Mouse (Mus musculus) midbrain, embryonic 16.5 days (tissue): ENCODE measurements around the gene Atp6ap1. TPM values are rescaled to one million over a fixed set of nuclear protein-coding genes. Genes with fewer than 3 reads are reported as not detected.

Experiments
- ATAC-seq: fragments of 200-750 bp; cut with Nextera tagmentation; 2 replicates; pipeline ENCODE4 v1.8.0; 2017; ENCODE audit warnings: moderate TSS enrichment
- H3K27ac ChIP-seq: fragments of 300-500 bp; sonication (generic); 2 replicates; pipeline ENCODE4 v1.5.1; 2014; ENCODE audit warnings: mild to moderate bottlenecking, low read length, mixed read lengths
- H3K27me3 ChIP-seq: fragments of 300-500 bp; sonication (generic); 2 replicates; pipeline ENCODE4 v1.6.1; 2014; ENCODE audit warnings: low read depth, low read length, mixed read lengths; ENCODE audit not compliant: control insufficient read depth, insufficient read depth
- H3K36me3 ChIP-seq: fragments of 300-500 bp; sonication (generic); 2 replicates; pipeline ENCODE4 v1.6.1; 2014; ENCODE audit warnings: mild to moderate bottlenecking, low read length, moderate library complexity, mixed read lengths; ENCODE audit not compliant: control insufficient read depth, insufficient read depth
- H3K4me1 ChIP-seq: fragments of 300-500 bp; sonication (generic); 2 replicates; pipeline ENCODE4 v1.6.1; 2014; ENCODE audit warnings: mild to moderate bottlenecking, low read length, mixed read lengths; ENCODE audit not compliant: control insufficient read depth, insufficient read depth
- H3K4me2 ChIP-seq: fragments of 300-500 bp; sonication (generic); 2 replicates; pipeline ENCODE4 v1.6.1; 2014; ENCODE audit warnings: mild to moderate bottlenecking, low read length, mixed read lengths
- H3K4me3 ChIP-seq: fragments of 300-500 bp; sonication (generic); 2 replicates; pipeline ENCODE4 v1.5.1; 2014; ENCODE audit warnings: low read depth, mild to moderate bottlenecking, low read length, moderate library complexity, mixed read lengths
- H3K9ac ChIP-seq: fragments of 300-500 bp; sonication (generic); 2 replicates; pipeline ENCODE4 v1.6.1; 2014; ENCODE audit warnings: low read depth, low read length, mixed read lengths
- H3K9me3 ChIP-seq: fragments of 300-500 bp; sonication (generic); replicated peaks from 2 replicates; pipeline ENCODE4 v1.6.1; 2014; ENCODE audit warnings: mild to moderate bottlenecking, low read length, mixed read lengths; ENCODE audit not compliant: control insufficient read depth, poor library complexity, severe bottlenecking
- WGBS: fragments of 180-500 bp; shearing (Covaris S2); extraction: QIAGEN DNeasy Blood & Tissue Kit; methylation state at CpG from one replicate; pipeline ENCODE4 v1.1.7; 2014; 5-methylcytosine and 5-hydroxymethylcytosine counted together
- polyA plus RNA-seq: library from polyadenylated mRNA; unstranded; fragments of >200 nt; fragmentation: Nextera tagmentation; extraction: Ambion mirVana; gene quantifications from 2 replicates; pipeline ENCODE4 v1.2.1, GENCODE M21; 2015

Atp6ap1 gene
- polyA plus RNA-seq = 317 and 348 TPM in 2 replicates

DNA sequence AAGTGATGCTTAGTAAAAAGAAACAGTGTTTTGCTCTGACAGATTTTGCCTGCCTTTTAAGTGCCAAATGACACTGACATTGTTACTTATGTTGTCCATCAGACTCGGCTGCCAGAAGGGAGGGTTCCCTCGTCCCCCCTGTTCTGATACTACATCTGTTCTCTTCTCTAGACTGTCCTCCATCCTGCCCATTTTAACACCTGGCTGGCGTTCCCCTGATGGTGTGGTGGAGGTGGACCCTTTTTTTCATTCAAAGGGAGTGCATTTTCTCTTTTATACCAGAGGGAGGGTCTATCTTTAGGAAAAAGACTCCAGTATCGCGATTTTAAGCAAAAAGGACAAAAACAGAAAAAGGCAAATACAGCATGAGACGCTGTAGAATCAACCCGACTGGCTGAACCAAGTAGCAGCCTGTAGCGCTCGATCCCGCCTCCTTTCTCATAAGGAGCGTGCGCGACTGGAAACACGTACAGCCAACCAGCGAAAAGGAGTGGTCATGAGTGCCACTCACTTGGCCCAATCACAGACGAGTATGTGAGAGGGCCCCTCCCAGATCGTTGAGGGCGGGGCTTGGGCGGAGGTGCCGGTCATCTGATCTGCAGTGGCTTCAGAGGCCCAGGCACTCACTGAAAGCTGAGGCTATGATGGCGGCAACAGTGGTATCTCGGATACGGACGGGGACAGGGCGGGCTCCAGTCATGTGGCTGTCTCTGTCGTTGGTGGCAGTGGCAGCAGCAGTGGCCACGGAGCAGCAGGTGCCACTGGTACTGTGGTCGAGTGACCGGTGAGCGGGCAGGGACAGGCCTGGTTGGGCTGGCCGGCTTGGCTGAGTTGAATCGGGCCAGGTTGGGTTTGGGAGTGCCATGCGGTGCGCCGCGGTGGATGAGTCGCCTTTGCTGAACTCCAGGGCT, at the start of gene Atp6ap1:
Atp6ap1 (plus strand) TSS at position 560 of the 911 bp plus-strand sequence.
- 22% methylated on average over 37 of the region's 37 CpGs for WGBS
- peak within 1 kb of the TSS; percentile 85 for H3K27ac ChIP-seq
- ATAC-seq = peak; percentile 99
- H3K9me3 ChIP-seq = no peaks in the 10 kb centered on the region
- peak within 1 kb of the TSS; percentile 78 for H3K4me2 ChIP-seq
- H3K4me1 ChIP-seq = peaks cover 11% of the 10 kb centered on the region
- H3K27me3 ChIP-seq = no peaks in the 10 kb centered on the region
- H3K4me3 ChIP-seq = peak within 1 kb of the TSS; percentile 64
- H3K36me3 ChIP-seq = 0 out of 2 replicates have a peak, but pooled peaks cover 3% of the 10 kb centered on the region
- H3K9ac ChIP-seq = peak within 1 kb of the TSS; percentile 84

DNA sequence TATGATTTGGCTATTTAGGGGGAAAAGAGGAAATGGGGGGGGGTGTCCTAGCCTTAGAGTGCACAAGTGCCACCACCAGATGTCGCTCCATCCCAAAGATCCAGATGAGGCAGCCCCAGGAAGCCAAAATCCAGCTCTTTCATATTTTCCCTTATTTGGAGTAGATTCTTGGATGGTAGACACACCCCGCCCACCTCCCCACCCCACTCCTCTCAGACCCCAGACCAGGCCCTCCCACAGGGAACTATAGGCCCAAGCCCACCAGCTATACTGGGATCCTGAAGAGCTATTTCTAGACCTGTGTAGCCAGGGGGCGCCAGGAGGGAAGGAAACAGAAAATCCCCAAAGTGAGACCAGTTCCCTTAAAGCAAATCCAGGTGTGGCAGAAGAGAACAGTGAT, 48.2 kb upstream of the Atp6ap1 start:
- no peak overlapping the region for H3K9ac ChIP-seq
- ATAC-seq = no peak
- no peak overlapping the region for H3K4me3 ChIP-seq
- H3K27ac ChIP-seq = no peak overlapping the region
- H3K9me3 ChIP-seq = no peaks in the 10 kb centered on the region
- no peaks in the 10 kb centered on the region for H3K36me3 ChIP-seq
- peak overlapping the region; percentile 61 for H3K4me2 ChIP-seq
- peaks cover 9% of the 10 kb centered on the region; the same call in 1 of the 2 replicates for H3K4me1 ChIP-seq
- no peaks in the 10 kb centered on the region for H3K27me3 ChIP-seq
- 13% methylated on average over 3 of the region's 3 CpGs for WGBS

DNA sequence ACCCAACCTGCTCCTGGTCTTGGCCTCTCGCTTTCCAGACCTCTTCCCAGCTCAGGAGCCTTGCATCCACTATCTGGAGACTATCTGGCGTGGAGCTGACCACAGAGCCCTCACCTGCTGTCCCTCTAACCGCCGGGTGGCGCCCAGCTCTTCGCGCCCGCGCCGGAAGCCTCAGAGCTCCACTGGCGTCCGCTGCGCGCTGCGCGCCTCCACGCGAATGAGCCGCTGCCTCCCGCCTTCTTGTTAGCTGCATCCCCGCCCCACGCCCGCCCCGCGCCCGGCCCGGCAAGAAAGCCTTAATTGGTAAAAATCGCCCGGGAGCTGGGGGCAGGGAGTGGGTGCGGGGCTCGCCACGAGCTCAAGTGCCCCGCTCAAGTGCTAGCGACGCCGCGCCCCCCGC, 47.3 kb upstream of the Atp6ap1 start, which contains the start of gene Flna:
Flna (minus strand) TSS at position 206 of the 400 bp plus-strand sequence.
- ATAC-seq = 0 out of 2 replicates have a peak, but pooled peaks have one; percentile 4
- H3K4me2 ChIP-seq = peak within 1 kb of the TSS; percentile 61
- H3K27me3 ChIP-seq = no peaks in the 10 kb centered on the region
- peak within 1 kb of the TSS; percentile 46 for H3K4me3 ChIP-seq
- H3K9ac ChIP-seq = peak within 1 kb of the TSS; percentile 67
- H3K4me1 ChIP-seq = peaks cover 5% of the 10 kb centered on the region; the same call in 1 of the 2 replicates
- no peaks in the 10 kb centered on the region for H3K9me3 ChIP-seq
- WGBS = 18% methylated on average over 38 of the region's 38 CpGs
- peak within 1 kb of the TSS; percentile 60 for H3K27ac ChIP-seq
- no peaks in the 10 kb centered on the region for H3K36me3 ChIP-seq

DNA sequence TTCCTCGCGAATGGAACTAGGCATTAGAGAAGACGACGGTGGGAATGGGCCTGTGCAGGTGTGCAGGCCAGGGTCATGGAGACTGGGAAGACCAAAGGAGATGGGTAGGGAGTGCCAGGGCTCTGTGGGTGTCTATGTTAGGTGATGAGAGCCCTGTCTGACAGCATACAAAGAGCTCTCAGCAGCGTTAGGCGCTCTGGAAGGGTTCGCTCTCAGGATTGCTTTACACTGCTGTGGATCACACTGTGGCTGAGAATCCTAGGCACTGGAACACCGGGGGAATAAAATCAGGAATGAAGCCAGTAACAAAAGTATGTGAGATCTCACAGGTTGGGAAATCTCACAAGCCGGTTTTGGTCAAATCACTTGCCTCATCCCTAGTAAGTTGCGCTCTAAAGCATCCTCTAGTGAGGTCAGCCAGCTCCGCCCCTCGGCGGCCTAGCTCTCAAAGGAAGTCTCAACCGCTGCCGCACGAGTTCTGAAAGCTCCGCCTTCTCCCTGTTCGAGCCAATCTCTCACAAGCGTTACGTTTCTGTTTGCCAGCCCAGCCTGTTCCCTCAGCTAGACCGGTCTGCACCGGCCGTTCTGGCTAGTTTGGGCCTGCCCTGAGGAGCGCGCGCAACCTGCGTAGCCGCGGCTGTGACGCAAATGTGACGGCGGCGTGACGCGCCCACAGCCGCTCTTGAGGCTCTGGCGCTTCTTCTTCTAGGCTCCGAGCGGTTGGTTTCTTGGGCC, 42.6 kb upstream of the Atp6ap1 start, which contains the start of gene Emd:
Emd (plus strand) TSS at position 535 of the 735 bp plus-strand sequence.
- peak within 1 kb of the TSS; percentile 55 for H3K4me2 ChIP-seq
- no peaks in the 10 kb centered on the region for H3K27me3 ChIP-seq
- peak; percentile 96 for ATAC-seq
- 22% methylated on average over 39 of the region's 39 CpGs for WGBS
- H3K4me3 ChIP-seq = peak within 1 kb of the TSS; percentile 56
- peaks cover 5% of the 10 kb centered on the region for H3K4me1 ChIP-seq
- peak within 1 kb of the TSS; percentile 84 for H3K27ac ChIP-seq
- no peaks in the 10 kb centered on the region for H3K9me3 ChIP-seq
- H3K36me3 ChIP-seq = 0 out of 2 replicates have a peak, but pooled peaks cover 3% of the 10 kb centered on the region
- H3K9ac ChIP-seq = peak within 1 kb of the TSS; percentile 77

DNA sequence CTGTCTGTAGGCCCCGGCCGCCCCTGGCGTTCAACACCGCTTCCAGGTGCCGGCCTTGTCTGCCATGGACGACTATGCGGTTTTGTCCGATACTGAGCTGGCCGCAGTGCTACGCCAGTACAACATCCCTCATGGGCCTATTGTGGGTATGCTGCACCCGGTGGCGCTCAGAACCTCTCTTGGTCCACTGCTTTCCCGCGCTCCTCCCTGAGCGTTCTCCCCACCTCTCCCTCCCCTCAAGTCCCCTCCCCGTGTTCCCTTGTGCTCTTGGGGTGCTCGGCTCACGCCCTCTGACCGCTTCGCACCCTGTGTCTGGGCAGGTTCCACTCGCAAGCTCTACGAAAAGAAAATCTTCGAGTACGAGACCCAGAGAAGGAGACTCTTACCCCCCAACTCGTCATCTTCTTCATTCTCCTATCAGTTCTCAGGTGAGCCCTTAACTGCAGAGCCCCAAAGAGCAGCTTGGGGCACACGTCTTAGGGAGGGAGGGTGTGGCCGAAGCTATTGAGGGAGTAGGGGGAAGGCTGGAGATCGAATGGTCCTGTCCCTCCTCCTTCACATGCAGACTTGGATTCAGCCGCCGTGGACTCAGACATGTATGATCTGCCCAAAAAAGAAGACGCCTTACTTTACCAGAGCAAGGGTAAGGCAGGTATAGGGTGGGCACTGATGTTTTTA, 41.9 kb upstream of the Atp6ap1 start:
- WGBS = 13% methylated on average over 31 of the region's 31 CpGs
- peak overlapping the region; percentile 84 for H3K27ac ChIP-seq
- ATAC-seq = peak; percentile 74

DNA sequence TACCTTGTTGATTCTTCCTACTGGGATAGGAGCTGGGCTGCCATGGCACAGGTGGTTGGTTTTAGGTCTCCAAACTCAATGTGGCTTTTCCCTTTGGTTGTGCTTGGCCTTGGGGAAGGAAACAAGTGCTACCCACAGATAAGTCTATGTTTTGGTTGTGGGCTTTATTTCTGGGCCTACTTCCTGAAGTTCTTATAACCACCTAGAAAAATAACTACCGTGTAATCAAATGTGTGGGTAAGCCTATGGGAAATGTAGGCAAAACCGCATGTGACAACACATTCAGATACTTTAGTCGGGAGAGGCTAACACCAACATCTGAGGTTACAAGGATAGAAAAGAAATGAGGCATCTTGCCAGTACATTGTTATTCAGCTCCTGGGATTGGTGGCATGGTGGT, 39.2 kb upstream of the Atp6ap1 start:
- WGBS = 93% methylated on average over 3 of the region's 3 CpGs
- H3K27ac ChIP-seq = no peak overlapping the region
- H3K4me1 ChIP-seq = peaks cover 5% of the 10 kb centered on the region
- no peak for ATAC-seq
- no peak overlapping the region for H3K9ac ChIP-seq
- H3K36me3 ChIP-seq = 0 out of 2 replicates have a peak, but pooled peaks cover 3% of the 10 kb centered on the region
- no peak overlapping the region for H3K4me3 ChIP-seq
- H3K27me3 ChIP-seq = no peaks in the 10 kb centered on the region
- H3K9me3 ChIP-seq = no peaks in the 10 kb centered on the region
- H3K4me2 ChIP-seq = no peak overlapping the region

More for the DNA sequence above, 41.9 kb upstream of the Atp6ap1 start:
- H3K27me3 ChIP-seq = no peaks in the 10 kb centered on the region
- peak overlapping the region; percentile 55 for H3K4me2 ChIP-seq
- H3K9ac ChIP-seq = peak overlapping the region; percentile 77
- peaks cover 5% of the 10 kb centered on the region for H3K4me1 ChIP-seq
- H3K9me3 ChIP-seq = no peaks in the 10 kb centered on the region
- H3K36me3 ChIP-seq = 0 out of 2 replicates have a peak, but pooled peaks cover 3% of the 10 kb centered on the region
- peak overlapping the region; percentile 56 for H3K4me3 ChIP-seq

DNA sequence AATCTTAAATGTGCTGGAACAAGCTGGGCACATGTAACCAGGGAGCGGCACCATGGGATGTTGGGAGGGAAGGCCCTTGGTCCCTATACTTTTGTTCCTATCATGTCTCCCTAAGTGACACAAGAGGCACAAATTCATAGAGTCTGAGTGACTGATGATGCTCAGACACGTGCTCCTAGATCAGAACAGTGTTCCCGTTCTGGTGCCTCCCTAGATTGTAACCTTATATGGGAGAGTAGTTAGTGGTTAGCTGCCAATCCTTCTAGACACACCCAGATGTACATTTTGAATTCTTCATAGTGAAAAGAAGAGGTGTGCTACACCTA, 27.2 kb upstream of the Atp6ap1 start:
- no peaks in the 10 kb centered on the region for H3K27me3 ChIP-seq
- WGBS = 33% methylated on average over 3 of the region's 3 CpGs
- H3K4me3 ChIP-seq = peak overlapping the region; percentile 50
- peak overlapping the region; percentile 47; the same call in 1 of the 2 replicates for H3K9ac ChIP-seq
- H3K9me3 ChIP-seq = no peaks in the 10 kb centered on the region
- H3K4me2 ChIP-seq = peak overlapping the region; percentile 54
- peak; percentile 54 for ATAC-seq
- 0 out of 2 replicates have a peak, but pooled peaks cover 3% of the 10 kb centered on the region for H3K36me3 ChIP-seq
- H3K4me1 ChIP-seq = peaks cover 7% of the 10 kb centered on the region
- peak overlapping the region; percentile 96 for H3K27ac ChIP-seq
